Mouse (Mus musculus) ES-Bruce4 (cell line): ENCODE measurements around the gene Pgs1. TPM values are rescaled to one million over a fixed set of nuclear protein-coding genes. Genes with fewer than 3 reads are reported as not detected.

ENCODE experiments used
- H3K27ac ChIP-seq: 2 replicates; pipeline ENCODE4 v1.5.1; 2012; ENCODE audit warnings: low read length, inconsistent platforms; ENCODE audit not compliant: insufficient read depth
- H3K27me3 ChIP-seq: 2 replicates; pipeline ENCODE4 v1.6.1; 2012; ENCODE audit warnings: mild to moderate bottlenecking, low read length, inconsistent platforms; ENCODE audit not compliant: control insufficient read depth, poor library complexity, insufficient read depth, severe bottlenecking
- H3K36me3 ChIP-seq: 2 replicates; pipeline ENCODE4 v1.6.1; 2012; ENCODE audit warnings: inconsistent platforms, mild to moderate bottlenecking, low read length, moderate library complexity; ENCODE audit not compliant: control insufficient read depth, poor library complexity, insufficient read depth, severe bottlenecking
- H3K4me1 ChIP-seq: one replicate; pipeline ENCODE4 v1.8.1; 2011; ENCODE audit warnings: low read length; ENCODE audit not compliant: control insufficient read depth, insufficient read depth
- H3K4me3 ChIP-seq: 2 replicates; pipeline ENCODE4 v1.5.1; 2011; ENCODE audit warnings: low read depth, mild to moderate bottlenecking, low read length
- H3K9ac ChIP-seq: 2 replicates; pipeline ENCODE4 v1.6.1; 2012; ENCODE audit warnings: low read depth, mild to moderate bottlenecking, inconsistent platforms; ENCODE audit not compliant: poor library complexity, severe bottlenecking
- H3K9me3 ChIP-seq: replicated peaks from 2 replicates; pipeline ENCODE4 v1.6.1; 2012; ENCODE audit warnings: mild to moderate bottlenecking, low read length, inconsistent platforms; ENCODE audit not compliant: control insufficient read depth, poor library complexity, insufficient read depth, severe bottlenecking
- CTCF ChIP-seq: IDR thresholded peaks from one replicate; pipeline ENCODE4 v1.8.1; 2011; ENCODE audit warnings: low read depth, low read length
- EP300 ChIP-seq: IDR thresholded peaks from 2 replicates; pipeline ENCODE4 v1.6.1; 2011; ENCODE audit warnings: low read depth, low read length; ENCODE audit not compliant: insufficient read depth
- POLR2A ChIP-seq: IDR thresholded peaks from one replicate; pipeline ENCODE4 v1.8.1; 2011; ENCODE audit warnings: low read length; ENCODE audit not compliant: insufficient read depth
- polyA plus RNA-seq: library from polyadenylated mRNA; stranded (reverse); fragments of >200 nt; gene quantifications from 2 replicates; pipeline ENCODE4 v1.2.4, GENCODE M21; 2011; ENCODE audit warnings: low read depth; ENCODE audit not compliant: missing spikeins, insufficient read depth, insufficient read length

Gene Pgs1
- polyA plus RNA-seq, 1 experiment, result 31.5 TPM

- H3K27ac ChIP-seq, result peak overlapping the region; percentile 70
- TF ChIP-seq EP300, result no peak
- no peak for TF ChIP-seq POLR2A
- no peak for TF ChIP-seq CTCF
- H3K4me3 ChIP-seq, result no peak overlapping the region
- H3K9me3 ChIP-seq, result no peaks in the 10 kb centered on the region
- H3K9ac ChIP-seq, result no peak overlapping the region
- H3K4me1 ChIP-seq, result peaks cover 14% of the 10 kb centered on the region
- no peaks in the 10 kb centered on the region for H3K27me3 ChIP-seq
- H3K36me3 ChIP-seq, result peaks cover 7% of the 10 kb centered on the region
These were observed 9.2 kb downstream of the Pgs1 start for GRCm38 (mm10) chr11:117995255-117995654.

GRCm38 (mm10) chr11:117995661-117996060, 9.6 kb downstream of the Pgs1 start:
- Histone ChIP-seq H3K27me3 (no peaks in the 10 kb centered on the region), H3K4me3 (no peak overlapping the region), H3K4me1 (peaks cover 14% of the 10 kb centered on the region), H3K27ac (peak overlapping the region; percentile 70), H3K9me3 (no peaks in the 10 kb centered on the region), H3K36me3 (peaks cover 10% of the 10 kb centered on the region), H3K9ac (no peak overlapping the region)
- no peak for TF ChIP-seq CTCF
- TF ChIP-seq POLR2A, result no peak
- TF ChIP-seq EP300, result no peak

- peak overlapping the region; percentile 35 for H3K27ac ChIP-seq
- H3K4me3 ChIP-seq, result no peak overlapping the region
- peaks cover 10% of the 10 kb centered on the region for H3K36me3 ChIP-seq
- no peaks in the 10 kb centered on the region for H3K27me3 ChIP-seq
- H3K4me1 ChIP-seq, result peaks cover 14% of the 10 kb centered on the region
- no peaks in the 10 kb centered on the region for H3K9me3 ChIP-seq
- TF ChIP-seq EP300, result peak; percentile 67
- no peak for TF ChIP-seq POLR2A
- TF ChIP-seq CTCF, result no peak
- no peak overlapping the region for H3K9ac ChIP-seq
These were observed 10.0 kb downstream of the Pgs1 start for GRCm38 (mm10) chr11:117996066-117996465.

GRCm38 (mm10) chr11:117997085-117997484, 11.0 kb downstream of the Pgs1 start:
- TF ChIP-seq CTCF (no peak), POLR2A (no peak), EP300 (no peak)
- H3K4me3 ChIP-seq, result no peak overlapping the region
- H3K4me1 ChIP-seq, result peaks cover 13% of the 10 kb centered on the region
- H3K9ac ChIP-seq, result no peak overlapping the region
- no peaks in the 10 kb centered on the region for H3K27me3 ChIP-seq
- H3K36me3 ChIP-seq, result peaks cover 16% of the 10 kb centered on the region
- H3K9me3 ChIP-seq, result no peaks in the 10 kb centered on the region
- H3K27ac ChIP-seq, result no peak overlapping the region

DNA sequence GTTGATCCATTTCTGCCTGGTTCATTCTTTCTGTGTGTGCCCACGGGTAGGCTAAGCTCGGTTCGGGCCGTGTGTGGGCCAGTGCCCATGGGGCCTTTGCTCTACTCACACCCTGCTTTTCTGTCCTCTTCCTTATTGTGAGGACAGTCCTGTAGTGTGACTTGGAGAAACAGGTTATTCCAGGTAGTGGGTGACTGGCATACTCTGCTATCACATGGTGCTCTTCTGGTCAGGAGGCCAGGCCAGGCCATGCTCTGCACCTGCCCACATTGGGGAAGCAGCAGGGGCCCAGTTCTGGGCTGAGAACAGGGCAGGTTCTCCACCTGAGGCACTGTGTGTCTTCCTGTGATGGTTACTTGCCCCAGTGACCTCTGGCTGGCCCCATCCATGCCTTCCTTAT, 12.3 kb downstream of the Pgs1 start:
- H3K4me1 ChIP-seq, result peaks cover 7% of the 10 kb centered on the region
- H3K27ac ChIP-seq, result no peak overlapping the region
- TF ChIP-seq CTCF, result no peak
- TF ChIP-seq EP300, result no peak
- TF ChIP-seq POLR2A, result no peak
- H3K36me3 ChIP-seq, result peaks cover 27% of the 10 kb centered on the region
- H3K9me3 ChIP-seq, result no peaks in the 10 kb centered on the region
- H3K27me3 ChIP-seq, result no peaks in the 10 kb centered on the region
- H3K4me3 ChIP-seq, result no peak overlapping the region
- no peak overlapping the region for H3K9ac ChIP-seq

GRCm38 (mm10) chr11:117999260-117999934, 13.3 kb downstream of the Pgs1 start:
- Histone ChIP-seq H3K9me3 (no peaks in the 10 kb centered on the region), H3K4me3 (no peak overlapping the region), H3K27me3 (no peaks in the 10 kb centered on the region), H3K27ac (no peak overlapping the region), H3K9ac (no peak overlapping the region), H3K36me3 (peaks cover 35% of the 10 kb centered on the region), H3K4me1 (peaks cover 6% of the 10 kb centered on the region)
- TF ChIP-seq EP300, result no peak
- TF ChIP-seq POLR2A, result no peak
- TF ChIP-seq CTCF, result no peak
